Mouse (Mus musculus): Measurements from ENCODE around the gene Epb41l1. TPM values are rescaled to one million over a fixed set of nuclear protein-coding genes. Genes with fewer than 3 reads are reported as not detected.

Epb41l1 gene
- polyA plus RNA-seq, 1 experiment from 2014 or later, result 1.0 TPM

DNA sequence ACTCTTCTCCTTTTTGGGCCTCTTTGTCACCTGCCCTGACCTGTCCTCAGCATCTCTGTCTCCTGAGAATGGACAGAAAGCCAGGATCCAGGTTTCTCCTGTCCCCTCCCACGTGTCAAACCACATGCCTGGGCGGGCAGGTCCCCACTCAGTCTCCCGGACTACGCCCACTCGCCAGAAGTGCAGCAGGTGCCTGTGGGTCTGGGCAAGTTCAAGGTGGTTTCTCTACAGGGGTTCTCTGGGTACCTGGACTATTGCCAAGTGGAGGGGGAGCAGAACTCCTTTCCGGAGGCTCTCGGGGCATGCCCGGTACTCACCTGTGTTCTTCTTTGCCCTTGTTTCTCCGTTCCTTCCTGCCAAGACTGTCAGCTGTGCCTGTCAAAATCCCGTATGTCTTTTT is 9.1 kb downstream of the Epb41l1 start:
- no peaks in the 10 kb centered on the region; the same call in 1 of the 2 replicates for H3K4me1 ChIP-seq
- no peak overlapping the region for H3K27ac ChIP-seq
- H3K9ac ChIP-seq, result no peak overlapping the region
- H3K9me3 ChIP-seq (replicated peaks), result no peaks in the 10 kb centered on the region
- whole genome bisulfite sequencing (ENCODE audit: insufficient replicate concordance), result 72% methylated on average over 10 of the region's 10 CpGs
- H3K36me3 ChIP-seq, result no peaks in the 10 kb centered on the region
- no peak overlapping the region for H3K4me3 ChIP-seq
- ATAC-seq, result no peak
- H3K27me3 ChIP-seq (replicated peaks), result peaks cover 29% of the 10 kb centered on the region
- no peak overlapping the region for H3K4me2 ChIP-seq

DNA sequence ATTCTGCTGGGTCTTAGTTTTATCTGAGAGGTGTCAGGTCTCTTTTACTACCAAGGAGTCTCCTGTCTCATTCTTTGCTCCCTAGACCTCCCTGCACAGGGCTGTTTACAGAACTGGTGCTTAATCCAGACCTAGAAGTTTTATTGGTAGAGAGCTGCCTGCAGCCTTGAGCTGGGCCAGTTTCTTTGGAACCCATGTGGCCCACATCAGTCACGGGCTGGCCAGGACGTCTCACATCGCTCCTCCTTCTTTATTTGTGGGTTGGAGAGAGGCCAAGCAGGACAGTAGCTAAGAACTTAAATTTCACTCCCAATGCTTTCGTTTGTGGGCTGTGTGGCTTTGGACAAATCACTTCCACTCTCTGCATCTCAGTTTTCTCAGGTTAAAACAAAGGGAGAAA is 9.6 kb downstream of the Epb41l1 start:
- H3K27ac ChIP-seq, result no peak overlapping the region
- 47% methylated on average over 4 of the region's 4 CpGs for WGBS (ENCODE audit: insufficient replicate concordance)
- H3K9me3 ChIP-seq (replicated peaks), result no peaks in the 10 kb centered on the region
- H3K4me1 ChIP-seq, result no peaks in the 10 kb centered on the region; the same call in 1 of the 2 replicates
- no peak overlapping the region for H3K4me3 ChIP-seq
- H3K36me3 ChIP-seq, result no peaks in the 10 kb centered on the region
- H3K4me2 ChIP-seq, result no peak overlapping the region
- peaks cover 24% of the 10 kb centered on the region for H3K27me3 ChIP-seq (replicated peaks)
- no peak for ATAC-seq
- H3K9ac ChIP-seq, result no peak overlapping the region

DNA sequence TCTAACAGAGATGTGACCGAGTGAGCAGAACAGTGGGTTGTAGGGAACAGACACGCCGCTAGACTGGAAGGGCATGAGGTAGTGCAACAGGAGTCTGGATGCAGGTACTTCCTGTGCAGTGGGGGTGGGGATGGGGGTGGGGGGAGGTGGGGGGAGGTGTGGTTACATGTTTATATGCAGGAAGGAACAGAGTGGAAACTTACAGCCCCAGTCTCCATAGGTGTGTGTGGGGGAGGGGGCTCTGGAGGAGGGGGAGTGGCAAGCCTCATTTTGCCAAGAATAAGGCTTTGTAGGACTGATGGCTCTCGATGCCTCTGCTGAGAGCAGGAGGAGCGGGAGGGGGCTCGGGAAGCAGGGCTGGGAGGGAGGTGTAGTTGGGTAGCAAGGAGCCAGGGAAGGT is 10.7 kb downstream of the Epb41l1 start:
- H3K4me3 ChIP-seq, result no peak overlapping the region
- H3K4me2 ChIP-seq, result no peak overlapping the region
- H3K9ac ChIP-seq, result no peak overlapping the region
- H3K27me3 ChIP-seq (replicated peaks), result peaks cover 13% of the 10 kb centered on the region; the same call in 1 of the 2 replicates
- H3K9me3 ChIP-seq (replicated peaks), result no peaks in the 10 kb centered on the region
- no peak overlapping the region for H3K27ac ChIP-seq
- H3K36me3 ChIP-seq, result no peaks in the 10 kb centered on the region
- WGBS (ENCODE audit: insufficient replicate concordance), result 42% methylated on average over 6 of the region's 6 CpGs
- no peaks in the 10 kb centered on the region; the same call in 1 of the 2 replicates for H3K4me1 ChIP-seq
- no peak for ATAC-seq

DNA sequence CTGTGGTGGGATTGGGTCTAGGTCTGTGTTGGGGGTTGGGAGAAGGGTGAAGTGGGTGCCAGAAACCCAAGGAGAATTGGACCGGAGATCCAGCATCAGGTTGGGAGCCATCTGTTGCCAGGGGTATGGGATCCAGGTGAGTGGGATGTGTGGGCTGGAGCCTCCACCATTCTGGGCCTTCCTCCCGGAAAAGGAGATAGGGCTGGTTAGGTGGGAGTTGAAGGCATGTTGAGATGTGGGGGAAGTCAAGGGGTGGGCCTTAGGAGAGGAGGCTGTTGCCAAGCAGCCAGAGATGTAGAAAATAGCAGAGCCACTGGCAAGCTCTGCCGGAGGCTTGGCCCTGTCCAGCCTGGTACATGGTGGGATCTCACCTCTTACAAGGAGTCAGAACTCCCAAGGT is 11.4 kb downstream of the Epb41l1 start:
- Histone ChIP-seq H3K36me3 (no peaks in the 10 kb centered on the region), H3K27me3 (replicated peaks) (peaks cover 7% of the 10 kb centered on the region; the same call in 1 of the 2 replicates), H3K9ac (no peak overlapping the region), H3K4me1 (no peaks in the 10 kb centered on the region; the same call in 1 of the 2 replicates), H3K4me3 (no peak overlapping the region), H3K9me3 (replicated peaks) (no peaks in the 10 kb centered on the region), H3K4me2 (no peak overlapping the region), H3K27ac (no peak overlapping the region)
- no peak for ATAC-seq
- 71% methylated on average over 3 of the region's 3 CpGs for WGBS (ENCODE audit: insufficient replicate concordance)

DNA sequence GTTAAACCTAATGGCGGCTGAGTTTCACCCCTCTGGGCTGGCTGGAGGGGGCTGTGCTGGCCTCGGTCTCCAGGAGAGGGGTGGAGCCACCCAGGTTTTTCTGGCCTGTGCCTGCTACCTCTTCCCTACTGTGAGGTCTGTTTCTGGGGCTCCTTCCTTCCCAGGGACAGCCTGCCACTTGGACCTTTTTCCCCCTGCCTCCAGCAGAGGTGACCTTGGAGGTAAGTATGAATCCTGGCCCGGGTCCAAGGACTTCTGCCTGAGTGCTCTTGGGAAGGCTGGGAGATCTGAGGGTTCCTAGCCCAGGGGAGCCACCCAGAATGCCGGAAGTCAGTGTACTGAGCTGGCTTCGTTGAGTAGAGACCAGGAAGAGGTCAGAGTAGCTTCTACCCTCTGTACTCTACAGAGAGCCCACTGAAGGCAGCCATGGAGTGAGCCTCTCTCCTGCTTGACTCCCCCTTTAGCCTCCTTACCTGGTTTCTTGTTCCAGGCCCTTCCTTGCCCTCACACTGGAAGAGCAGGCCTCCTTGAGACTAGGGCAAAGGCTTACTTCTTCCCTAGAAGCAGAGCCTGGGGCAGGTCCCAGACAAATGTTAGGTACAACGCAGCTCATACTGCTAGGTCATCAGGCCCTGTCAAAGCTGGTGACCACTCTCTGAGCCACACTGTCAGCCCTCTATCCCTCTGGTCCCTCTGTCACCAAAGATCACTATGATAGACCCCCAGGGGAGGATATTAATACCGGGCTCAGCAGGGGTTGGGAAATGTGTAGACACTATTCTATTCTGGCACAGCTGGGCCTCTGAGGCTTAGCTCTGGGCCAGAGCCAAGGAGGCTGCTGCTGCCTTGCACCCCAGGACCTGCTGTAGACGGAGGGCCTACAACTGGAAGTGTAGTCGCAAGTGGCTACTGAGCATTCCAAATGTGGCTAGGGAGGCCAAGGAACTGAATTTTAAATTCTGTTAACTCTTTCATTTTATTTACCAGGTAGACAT is 12.5 kb downstream of the Epb41l1 start:
- no peak overlapping the region for H3K4me3 ChIP-seq
- H3K9me3 ChIP-seq (replicated peaks), result no peaks in the 10 kb centered on the region
- 47% methylated on average over 9 of the region's 9 CpGs for WGBS (ENCODE audit: insufficient replicate concordance)
- no peaks in the 10 kb centered on the region for H3K36me3 ChIP-seq
- no peaks in the 10 kb centered on the region; the same call in 1 of the 2 replicates for H3K4me1 ChIP-seq
- H3K27me3 ChIP-seq (replicated peaks), result peaks cover 2% of the 10 kb centered on the region; the same call in 1 of the 2 replicates
- H3K9ac ChIP-seq, result no peak overlapping the region
- H3K27ac ChIP-seq, result peak overlapping the region; percentile 30; the same call in 1 of the 2 replicates
- 0 out of 2 replicates have a peak, but pooled peaks have one; percentile 30 for ATAC-seq
- H3K4me2 ChIP-seq, result peak overlapping the region; percentile 28

DNA sequence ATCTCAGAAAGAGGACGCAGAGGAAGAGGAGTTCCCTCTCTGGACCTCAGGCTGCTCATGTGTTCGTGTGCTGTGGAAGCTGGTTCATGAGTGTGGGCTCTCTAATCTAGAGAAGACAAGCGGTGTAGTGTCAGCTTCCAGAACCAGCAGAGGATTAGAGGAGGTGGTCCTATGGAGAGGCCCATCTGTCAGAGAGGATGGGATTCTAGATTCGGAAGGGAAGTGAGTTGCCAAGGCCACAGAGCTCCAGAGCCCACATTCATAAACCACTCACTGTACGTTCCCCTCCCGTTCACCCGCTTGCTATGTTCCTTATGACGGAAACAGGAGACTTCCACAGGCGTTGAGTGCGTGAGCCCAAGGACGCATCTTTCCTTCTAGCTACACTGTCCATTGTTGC is 16.9 kb downstream of the Epb41l1 start:
- 72% methylated on average over 11 of the region's 11 CpGs for WGBS (ENCODE audit: insufficient replicate concordance)

DNA sequence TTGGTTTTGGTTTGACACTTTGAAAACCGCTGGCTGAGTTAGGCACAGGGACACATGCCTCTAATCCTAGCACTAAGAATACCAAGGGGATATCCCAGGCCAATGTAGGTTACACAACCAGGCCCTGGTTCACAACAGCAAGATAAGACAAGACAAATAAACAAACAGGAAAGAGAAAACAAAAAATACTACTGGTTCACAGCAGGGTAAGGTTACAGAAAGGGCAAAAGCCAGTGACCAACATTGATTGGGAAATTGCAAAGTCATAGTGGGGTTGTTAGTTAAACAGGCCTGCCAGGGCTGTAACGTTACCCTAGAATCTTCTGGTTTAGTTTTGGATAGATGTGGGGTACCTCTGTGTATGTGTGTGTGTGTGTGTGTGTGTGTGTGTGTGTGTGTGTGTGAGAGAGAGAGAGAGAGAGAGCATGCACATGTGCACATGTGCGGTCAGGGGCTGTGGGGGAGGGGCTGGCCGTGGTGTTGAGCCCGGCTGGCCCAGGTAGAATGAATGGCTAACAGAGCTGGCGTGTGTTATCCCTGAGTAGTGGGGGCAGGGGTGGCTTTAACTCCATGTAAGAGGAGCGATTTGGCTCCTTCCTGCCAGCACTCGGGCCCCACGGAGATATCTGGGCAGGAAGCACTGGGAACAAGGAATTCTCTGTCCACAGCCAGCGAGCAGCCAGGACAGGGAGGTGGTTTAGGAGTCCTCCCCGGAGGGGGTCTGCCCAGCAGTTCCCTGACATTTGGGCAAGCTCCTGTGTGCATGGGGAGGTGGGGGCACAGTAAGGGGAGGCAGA is 19.2 kb downstream of the Epb41l1 start:
- H3K4me1 ChIP-seq, result peaks cover 29% of the 10 kb centered on the region
- H3K9me3 ChIP-seq (replicated peaks), result no peaks in the 10 kb centered on the region
- 35% methylated on average over 11 of the region's 11 CpGs for WGBS (ENCODE audit: insufficient replicate concordance)
- peak; percentile 69 for ATAC-seq
- H3K27ac ChIP-seq, result peak overlapping the region; percentile 70
- no peaks in the 10 kb centered on the region for H3K27me3 ChIP-seq (replicated peaks)
- H3K4me2 ChIP-seq, result peak overlapping the region; percentile 27
- no peak overlapping the region for H3K4me3 ChIP-seq
- no peak overlapping the region for H3K9ac ChIP-seq
- H3K36me3 ChIP-seq, result no peaks in the 10 kb centered on the region

More for the DNA sequence above, 16.9 kb downstream of the Epb41l1 start:
- Histone ChIP-seq H3K4me3 (no peak overlapping the region), H3K36me3 (no peaks in the 10 kb centered on the region), H3K4me1 (peaks cover 24% of the 10 kb centered on the region), H3K27me3 (replicated peaks) (no peaks in the 10 kb centered on the region), H3K27ac (no peak overlapping the region), H3K9me3 (replicated peaks) (no peaks in the 10 kb centered on the region), H3K9ac (no peak overlapping the region), H3K4me2 (no peak overlapping the region)
- no peak for ATAC-seq

- Histone ChIP-seq H3K4me2 (no peak overlapping the region), H3K4me3 (no peak overlapping the region), H3K9ac (no peak overlapping the region), H3K27me3 (replicated peaks) (no peaks in the 10 kb centered on the region), H3K36me3 (peaks cover 6% of the 10 kb centered on the region; the same call in 1 of the 2 replicates), H3K27ac (no peak overlapping the region), H3K4me1 (peaks cover 29% of the 10 kb centered on the region), H3K9me3 (replicated peaks) (no peaks in the 10 kb centered on the region)
- WGBS (ENCODE audit: insufficient replicate concordance), result 8% methylated on average over 6 of the region's 6 CpGs
- no peak for ATAC-seq
Observed at GRCm38 (mm10) chr2:156441909-156442308, 21.2 kb downstream of the Epb41l1 start.

DNA sequence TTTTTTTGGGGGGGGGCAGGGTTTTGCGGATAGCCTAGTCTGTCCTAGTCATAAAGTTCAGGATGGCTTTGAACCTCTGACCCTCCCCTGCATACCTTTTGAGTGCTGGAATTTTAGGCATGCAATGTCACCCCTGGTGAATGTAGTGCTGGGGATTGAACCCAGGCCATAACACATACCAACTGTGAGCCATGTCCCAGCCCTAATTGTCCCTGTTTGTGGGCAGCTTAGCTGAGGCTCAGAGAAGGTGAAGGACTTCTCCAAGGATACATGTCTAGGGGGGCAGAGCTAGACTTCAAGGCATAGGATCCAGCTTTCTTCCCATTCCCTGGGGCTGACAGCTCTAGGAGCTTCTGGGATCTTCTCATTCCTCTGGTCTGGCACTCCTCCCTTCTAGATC is 22.6 kb downstream of the Epb41l1 start:
- WGBS (ENCODE audit: insufficient replicate concordance), result 64% methylated on average over 1 of the region's 1 CpGs
- H3K27ac ChIP-seq, result no peak overlapping the region
- no peaks in the 10 kb centered on the region for H3K9me3 ChIP-seq (replicated peaks)
- H3K27me3 ChIP-seq (replicated peaks), result 0 out of 2 replicates have a peak, but pooled peaks cover 4% of the 10 kb centered on the region
- H3K36me3 ChIP-seq, result peaks cover 6% of the 10 kb centered on the region; the same call in 1 of the 2 replicates
- no peak overlapping the region for H3K4me3 ChIP-seq
- H3K4me2 ChIP-seq, result no peak overlapping the region
- peaks cover 36% of the 10 kb centered on the region for H3K4me1 ChIP-seq
- H3K9ac ChIP-seq, result no peak overlapping the region
- ATAC-seq, result no peak

DNA sequence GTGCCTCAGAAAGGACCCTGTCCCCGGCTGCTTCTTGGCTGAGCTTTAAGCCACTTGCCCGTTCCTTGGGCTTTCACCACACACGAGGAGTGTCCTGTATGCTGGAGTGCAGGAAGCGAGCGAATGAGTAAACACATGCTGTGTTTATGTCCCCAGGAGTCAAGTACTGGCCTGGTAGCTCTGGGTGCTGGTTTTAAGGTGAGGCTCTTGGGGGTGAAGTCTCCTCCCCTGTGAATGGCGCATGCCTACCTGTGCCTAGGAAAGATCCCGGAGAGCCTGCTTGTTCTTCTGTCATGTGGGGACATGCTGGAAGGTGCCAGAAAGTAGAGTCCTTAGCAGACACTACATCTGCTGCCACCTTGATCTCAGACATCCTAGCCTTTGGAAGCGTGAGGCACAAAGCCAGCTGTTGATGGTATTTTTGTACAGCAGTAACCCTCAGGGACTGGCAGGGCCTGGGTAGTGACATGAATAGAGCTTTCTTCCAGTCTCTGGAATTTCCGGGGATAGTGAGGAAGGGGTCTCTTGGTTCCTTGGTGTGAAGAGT is 25.9 kb downstream of the Epb41l1 start:
- 75% methylated on average over 9 of the region's 9 CpGs for WGBS (ENCODE audit: insufficient replicate concordance)
- ATAC-seq, result no peak

More for the DNA sequence above, 25.9 kb downstream of the Epb41l1 start:
- Histone ChIP-seq H3K27ac (no peak overlapping the region), H3K4me1 (peaks cover 22% of the 10 kb centered on the region), H3K27me3 (replicated peaks) (0 out of 2 replicates have a peak, but pooled peaks cover 4% of the 10 kb centered on the region), H3K4me3 (no peak overlapping the region), H3K36me3 (peaks cover 6% of the 10 kb centered on the region; the same call in 1 of the 2 replicates), H3K9me3 (replicated peaks) (no peaks in the 10 kb centered on the region), H3K4me2 (no peak overlapping the region), H3K9ac (no peak overlapping the region)
